Mouse (Mus musculus) heart, embryonic 11.5 days (tissue): ENCODE measurements at regions not wholly inside any gene's neighbourhood (a gene's known extent, or its start where the extent isn't known, plus 50 kb on each side); places are given as distances from the start of the nearest gene placed in this dataset.

Experiments used
- ATAC-seq: fragments of 200-750 bp; cut with Nextera tagmentation; replicated peaks from 2 replicates; pipeline ENCODE4 v1.8.0; 2017; ENCODE audit warnings: moderate library complexity; ENCODE audit not compliant: insufficient number of reproducible peaks, low FRiP score, low TSS enrichment
- H3K27ac ChIP-seq: fragments of 300-500 bp; sonication (generic); 2 replicates; pipeline ENCODE4 v1.5.1; 2014; ENCODE audit warnings: mild to moderate bottlenecking, low read depth, low read length
- H3K27me3 ChIP-seq: fragments of 300-500 bp; sonication (generic); 2 replicates; pipeline ENCODE4 v1.6.1; 2014; ENCODE audit warnings: mild to moderate bottlenecking, low read length, mixed read lengths; ENCODE audit not compliant: control insufficient read depth, insufficient read depth
- H3K36me3 ChIP-seq: fragments of 300-500 bp; sonication (generic); 2 replicates; pipeline ENCODE4 v1.6.1; 2014; ENCODE audit warnings: mild to moderate bottlenecking, low read length, moderate library complexity, mixed read lengths; ENCODE audit not compliant: control insufficient read depth, insufficient read depth
- H3K4me1 ChIP-seq: fragments of 300-500 bp; sonication (generic); 2 replicates; pipeline ENCODE4 v1.6.1; 2014; ENCODE audit warnings: low read length; ENCODE audit not compliant: control insufficient read depth, insufficient read depth
- H3K4me2 ChIP-seq: fragments of 300-500 bp; sonication (generic); 2 replicates; pipeline ENCODE4 v1.6.1; 2014; ENCODE audit warnings: mild to moderate bottlenecking, moderate library complexity
- H3K4me3 ChIP-seq: fragments of 300-500 bp; sonication (generic); 2 replicates; pipeline ENCODE4 v1.5.1; 2014; ENCODE audit warnings: low read depth, low read length
- H3K9ac ChIP-seq: fragments of 300-500 bp; sonication (generic); 2 replicates; pipeline ENCODE4 v1.6.1; 2014; ENCODE audit warnings: mild to moderate bottlenecking, low read depth, low read length, moderate library complexity
- H3K9me3 ChIP-seq: fragments of 300-500 bp; sonication (generic); replicated peaks from 2 replicates; pipeline ENCODE4 v1.6.1; 2016; ENCODE audit warnings: low read length; ENCODE audit not compliant: control insufficient read depth
- WGBS: fragments of 180-500 bp; shearing (Covaris S2); extraction: QIAGEN DNeasy Blood & Tissue Kit; methylation state at CpG from one replicate; pipeline ENCODE4 v1.1.7; 2014; ENCODE audit not compliant: insufficient replicate concordance; 5-methylcytosine and 5-hydroxymethylcytosine counted together

GRCm38 (mm10) chr17:7680658-7681057 is 146.4 kb downstream of the Fndc1 start:
- no peak overlapping the region for H3K9ac ChIP-seq
- H3K27ac ChIP-seq = no peak overlapping the region
- no peak overlapping the region for H3K4me2 ChIP-seq
- H3K4me1 ChIP-seq = no peaks in the 10 kb centered on the region
- WGBS = 77% methylated on average over 9 of the region's 9 CpGs
- no peaks in the 10 kb centered on the region for H3K27me3 ChIP-seq
- no peak for ATAC-seq
- no peaks in the 10 kb centered on the region for H3K9me3 ChIP-seq
- H3K36me3 ChIP-seq = no peaks in the 10 kb centered on the region
- no peak overlapping the region for H3K4me3 ChIP-seq

- no peak overlapping the region for H3K4me3 ChIP-seq
- H3K4me1 ChIP-seq = no peaks in the 10 kb centered on the region
- H3K4me2 ChIP-seq = no peak overlapping the region
- no peaks in the 10 kb centered on the region for H3K27me3 ChIP-seq
- no peaks in the 10 kb centered on the region for H3K36me3 ChIP-seq
- no peak for ATAC-seq
- no peak overlapping the region for H3K9ac ChIP-seq
- no peaks in the 10 kb centered on the region for H3K9me3 ChIP-seq
- no peak overlapping the region for H3K27ac ChIP-seq
Measured at GRCm38 (mm10) chr17:7679786-7680185, 147.3 kb downstream of the Fndc1 start.

GRCm38 (mm10) chr17:7678898-7679297 is 148.2 kb downstream of the Fndc1 start:
- no peaks in the 10 kb centered on the region for H3K36me3 ChIP-seq
- H3K4me3 ChIP-seq = no peak overlapping the region
- H3K9me3 ChIP-seq = no peaks in the 10 kb centered on the region
- no peak overlapping the region for H3K4me2 ChIP-seq
- H3K9ac ChIP-seq = no peak overlapping the region
- ATAC-seq = no peak
- no peaks in the 10 kb centered on the region for H3K4me1 ChIP-seq
- H3K27me3 ChIP-seq = no peaks in the 10 kb centered on the region
- H3K27ac ChIP-seq = no peak overlapping the region
- WGBS = 60% methylated on average over 9 of the region's 9 CpGs

GRCm38 (mm10) chr17:7677796-7678195 is 149.3 kb downstream of the Fndc1 start:
- 87% methylated on average over 7 of the region's 7 CpGs for WGBS
- Histone ChIP-seq H3K9ac (no peak overlapping the region), H3K27ac (no peak overlapping the region), H3K4me3 (no peak overlapping the region), H3K4me1 (no peaks in the 10 kb centered on the region), H3K4me2 (no peak overlapping the region), H3K9me3 (no peaks in the 10 kb centered on the region), H3K27me3 (no peaks in the 10 kb centered on the region), H3K36me3 (no peaks in the 10 kb centered on the region)
- ATAC-seq = no peak

GRCm38 (mm10) chr17:7677301-7677700 is 149.8 kb downstream of the Fndc1 start:
- 80% methylated on average over 8 of the region's 8 CpGs for WGBS
- no peak overlapping the region for H3K4me3 ChIP-seq

GRCm38 (mm10) chr17:7676776-7677175 is 150.3 kb downstream of the Fndc1 start:
- H3K4me2 ChIP-seq = no peak overlapping the region
- H3K27me3 ChIP-seq = no peaks in the 10 kb centered on the region
- no peaks in the 10 kb centered on the region for H3K9me3 ChIP-seq
- no peak overlapping the region for H3K9ac ChIP-seq
- H3K27ac ChIP-seq = no peak overlapping the region
- no peaks in the 10 kb centered on the region for H3K36me3 ChIP-seq
- 73% methylated on average over 2 of the region's 2 CpGs for WGBS
- no peak overlapping the region for H3K4me3 ChIP-seq
- no peaks in the 10 kb centered on the region for H3K4me1 ChIP-seq
- no peak for ATAC-seq

More at GRCm38 (mm10) chr17:7677301-7677700, 149.8 kb downstream of the Fndc1 start:
- Histone ChIP-seq H3K4me2 (no peak overlapping the region), H3K4me1 (no peaks in the 10 kb centered on the region), H3K27ac (no peak overlapping the region), H3K9ac (no peak overlapping the region), H3K27me3 (no peaks in the 10 kb centered on the region), H3K36me3 (no peaks in the 10 kb centered on the region), H3K9me3 (no peaks in the 10 kb centered on the region)
- ATAC-seq = no peak

GRCm38 (mm10) chr17:7674511-7674910 is 152.6 kb downstream of the Fndc1 start:
- H3K9me3 ChIP-seq = no peaks in the 10 kb centered on the region
- H3K4me3 ChIP-seq = no peak overlapping the region
- H3K27ac ChIP-seq = no peak overlapping the region
- no peak for ATAC-seq
- H3K4me2 ChIP-seq = no peak overlapping the region
- no peaks in the 10 kb centered on the region for H3K27me3 ChIP-seq
- no peaks in the 10 kb centered on the region for H3K4me1 ChIP-seq
- H3K9ac ChIP-seq = no peak overlapping the region
- H3K36me3 ChIP-seq = no peaks in the 10 kb centered on the region
- WGBS = 79% methylated on average over 2 of the region's 2 CpGs

- Histone ChIP-seq H3K4me3 (no peak overlapping the region), H3K9ac (no peak overlapping the region), H3K4me1 (no peaks in the 10 kb centered on the region), H3K9me3 (no peaks in the 10 kb centered on the region), H3K27ac (no peak overlapping the region), H3K36me3 (no peaks in the 10 kb centered on the region), H3K4me2 (no peak overlapping the region), H3K27me3 (no peaks in the 10 kb centered on the region)
- 48% methylated on average over 3 of the region's 3 CpGs for WGBS
- no peak for ATAC-seq
Measured at GRCm38 (mm10) chr17:7667826-7668225, 159.3 kb downstream of the Fndc1 start.

- Histone ChIP-seq H3K4me2 (no peak overlapping the region), H3K36me3 (no peaks in the 10 kb centered on the region), H3K9me3 (no peaks in the 10 kb centered on the region), H3K9ac (no peak overlapping the region), H3K4me1 (no peaks in the 10 kb centered on the region), H3K27ac (no peak overlapping the region), H3K27me3 (no peaks in the 10 kb centered on the region), H3K4me3 (no peak overlapping the region)
- ATAC-seq = no peak
- WGBS = 72% methylated on average over 6 of the region's 6 CpGs
Measured at GRCm38 (mm10) chr17:7666781-7667398, 160.2 kb downstream of the Fndc1 start.
